ENCODE assay signal across 8 mouse cellular contexts in genomic region chr14:119025889-119026288, GRCm38 (mm10).
DNase-seq lines count a peak whose midpoint lies in the region; ATAC-seq and TF ChIP-seq lines count a peak whose summit lies in the region.

No protein-coding gene starts in this region.

- peak; percentile 42 for TF ChIP-seq CTCF in forebrain, postnatal 0 days (IDR thresholded peaks at IDR 0.05; ENCODE audit: low read depth)
- peak; percentile 42 for TF ChIP-seq CTCF in lung, embryonic 14.5 days (IDR thresholded peaks at IDR 0.05; ENCODE audit: low read depth)

- no peak overlapping the region for H3K4me3 ChIP-seq in forebrain, postnatal 0 days (ENCODE audit: low read depth, low read length)
- H3K4me3 ChIP-seq in forebrain, embryonic 11.5 days (ENCODE audit: low read depth, low read length) = no peak overlapping the region
- no peak overlapping the region for H3K4me3 ChIP-seq in lung, embryonic 14.5 days (ENCODE audit: low read depth, low read length)
- H3K4me3 ChIP-seq in neural tube, embryonic 15.5 days (replicated peaks) = no peak overlapping the region

- no peaks in the 10 kb centered on the region for H3K4me1 ChIP-seq in forebrain, postnatal 0 days (ENCODE audit: insufficient read depth)
- H3K4me1 ChIP-seq in forebrain, embryonic 11.5 days (replicated peaks; ENCODE audit: control insufficient read depth, insufficient read depth, low read length) = no peaks in the 10 kb centered on the region
- H3K4me1 ChIP-seq in lung, embryonic 14.5 days (ENCODE audit: insufficient read depth) = no peaks in the 10 kb centered on the region
- no peaks in the 10 kb centered on the region for H3K4me1 ChIP-seq in neural tube, embryonic 15.5 days

- H3K27ac ChIP-seq in forebrain, postnatal 0 days (ENCODE audit: low read depth, low read length) = no peak overlapping the region
- no peak overlapping the region for H3K27ac ChIP-seq in forebrain, embryonic 11.5 days (ENCODE audit: low read depth, low read length)
- no peak overlapping the region for H3K27ac ChIP-seq in lung, embryonic 14.5 days (ENCODE audit: low read depth)
- H3K27ac ChIP-seq in neural tube, embryonic 15.5 days (replicated peaks) = no peak overlapping the region

- H3K9ac ChIP-seq in forebrain, postnatal 0 days = no peak overlapping the region
- H3K9ac ChIP-seq in forebrain, embryonic 11.5 days (ENCODE audit: low read length) = no peak overlapping the region
- no peak overlapping the region for H3K9ac ChIP-seq in lung, embryonic 14.5 days
- H3K9ac ChIP-seq in neural tube, embryonic 15.5 days (replicated peaks) = no peak overlapping the region

- intact Hi-C loops in gastrocnemius, postnatal 14 days (cut with DNase I; ENCODE audit: low total_unique reads) = loop anchor here (5.0 kb wide), 1 partner anchor 39 kb away; no protein-coding TSS in a partner anchor

- DNase-seq in forebrain, postnatal 0 days = peak; percentile 18
- DNase-seq in forebrain, embryonic 11.5 days (ENCODE audit: low spot score) = no peak
- DNase-seq in lung, embryonic 14.5 days = peak; percentile 49
- DNase-seq in lung, adult 18-20 months = no peak
- DNase-seq in brain, adult 2 months (ENCODE audit: low read depth, low spot score) = peak; percentile 39
- DNase-seq in retina, postnatal 1 day = peak; percentile 31
- no peak for DNase-seq in gastrocnemius, postnatal 14 days

- H3K36me3 ChIP-seq in forebrain, postnatal 0 days (ENCODE audit: insufficient read depth) = peaks cover 5% of the 10 kb centered on the region; the same call in 1 of the 2 replicates
- no peaks in the 10 kb centered on the region for H3K36me3 ChIP-seq in forebrain, embryonic 11.5 days (ENCODE audit: control insufficient read depth, insufficient read depth, low read length)
- peaks cover 32% of the 10 kb centered on the region for H3K36me3 ChIP-seq in lung, embryonic 14.5 days (ENCODE audit: insufficient read depth)
- peaks cover 15% of the 10 kb centered on the region for H3K36me3 ChIP-seq in neural tube, embryonic 15.5 days

- ATAC-seq in forebrain, postnatal 0 days = no peak
- no peak for ATAC-seq in forebrain, embryonic 11.5 days (replicated peaks; ENCODE audit: low FRiP score)
- no peak for ATAC-seq in lung, embryonic 14.5 days (ENCODE audit: insufficient read depth)
- ATAC-seq in neural tube, embryonic 15.5 days (ENCODE audit: low FRiP score) = no peak

- H3K27me3 ChIP-seq in forebrain, postnatal 0 days (ENCODE audit: insufficient read depth, low read length) = no peaks in the 10 kb centered on the region
- no peaks in the 10 kb centered on the region for H3K27me3 ChIP-seq in forebrain, embryonic 11.5 days (ENCODE audit: control insufficient read depth, insufficient read depth, low read length)
- no peaks in the 10 kb centered on the region for H3K27me3 ChIP-seq in lung, embryonic 14.5 days (ENCODE audit: insufficient read depth, low read length)
- H3K27me3 ChIP-seq in neural tube, embryonic 15.5 days (replicated peaks) = no peaks in the 10 kb centered on the region

- WGBS in forebrain, postnatal 0 days = 74% methylated on average over 5 of the region's 5 CpGs
- 65% methylated on average over 5 of the region's 5 CpGs for WGBS in forebrain, embryonic 11.5 days
- 64% methylated on average over 5 of the region's 5 CpGs for WGBS in lung, embryonic 14.5 days
- WGBS in neural tube, embryonic 15.5 days = 76% methylated on average over 5 of the region's 5 CpGs

- no peak overlapping the region for H3K4me2 ChIP-seq in forebrain, postnatal 0 days (ENCODE audit: low read depth)
- H3K4me2 ChIP-seq in forebrain, embryonic 11.5 days (ENCODE audit: low read depth, low read length, severe bottlenecking) = no peak overlapping the region
- no peak overlapping the region for H3K4me2 ChIP-seq in lung, embryonic 14.5 days
- H3K4me2 ChIP-seq in neural tube, embryonic 15.5 days = no peak overlapping the region

- no peaks in the 10 kb centered on the region for H3K9me3 ChIP-seq in forebrain, postnatal 0 days (ENCODE audit: low read length)
- H3K9me3 ChIP-seq in forebrain, embryonic 11.5 days (ENCODE audit: control insufficient read depth, low read length) = no peaks in the 10 kb centered on the region
- H3K9me3 ChIP-seq in lung, embryonic 14.5 days (ENCODE audit: low read depth, low read length) = no peaks in the 10 kb centered on the region
- no peaks in the 10 kb centered on the region for H3K9me3 ChIP-seq in neural tube, embryonic 15.5 days (replicated peaks)

Comparison
In these comparisons a context has a peak if more than half of its experiments do, and no peak if none do; other contexts are left out.
1. DNase-seq: peak in forebrain, postnatal 0 days (single experiment), lung, embryonic 14.5 days (single experiment), brain, adult 2 months (single experiment) and retina, postnatal 1 day (single experiment); none in forebrain, embryonic 11.5 days (single experiment), lung, adult 18-20 months (0 of 2) and gastrocnemius, postnatal 14 days (single experiment).